Mouse (Mus musculus) lung, embryonic 14.5 days (tissue): ENCODE data around the gene Mapkapk2. TPM values are rescaled to one million over a fixed set of nuclear protein-coding genes. Genes with fewer than 3 reads are reported as not detected.

Source experiments
- ATAC-seq: fragments of 200-750 bp; cut with Nextera tagmentation; 2 replicates; pipeline ENCODE4 v1.8.0; 2017; ENCODE audit warnings: mild to moderate bottlenecking, moderate TSS enrichment, moderate library complexity; ENCODE audit not compliant: insufficient read depth
- DNase-seq: peaks from one replicate; pipeline ENCODE4 v3.0.0-alpha.2; 2015
- H3K27ac ChIP-seq: fragments of 300-500 bp; sonication (generic); 2 replicates; pipeline ENCODE4 v1.5.1; 2014; ENCODE audit warnings: low read depth, mild to moderate bottlenecking, moderate library complexity
- H3K27me3 ChIP-seq: fragments of 300-500 bp; sonication (generic); 2 replicates; pipeline ENCODE4 v1.6.1; 2014; ENCODE audit warnings: low read length, control low read depth; ENCODE audit not compliant: insufficient read depth
- H3K36me3 ChIP-seq: fragments of 300-500 bp; sonication (generic); 2 replicates; pipeline ENCODE4 v1.6.1; 2014; ENCODE audit warnings: control low read depth; ENCODE audit not compliant: insufficient read depth
- H3K4me1 ChIP-seq: fragments of 300-500 bp; sonication (generic); 2 replicates; pipeline ENCODE4 v1.6.1; 2014; ENCODE audit warnings: antibody characterized with exemption, control low read depth; ENCODE audit not compliant: insufficient read depth
- H3K4me2 ChIP-seq: fragments of 300-500 bp; sonication (generic); 2 replicates; pipeline ENCODE4 v1.6.1; 2014; ENCODE audit warnings: mild to moderate bottlenecking
- H3K4me3 ChIP-seq: fragments of 300-500 bp; sonication (generic); 2 replicates; pipeline ENCODE4 v1.5.1; 2014; ENCODE audit warnings: low read depth, low read length
- H3K9ac ChIP-seq: fragments of 300-500 bp; sonication (generic); 2 replicates; pipeline ENCODE4 v1.6.1; 2014
- H3K9me3 ChIP-seq: fragments of 300-500 bp; sonication (generic); 2 replicates; pipeline ENCODE4 v1.6.1; 2016; ENCODE audit warnings: low read depth, low read length, control low read depth
- CTCF ChIP-seq: IDR thresholded peaks from 2 replicates; pipeline ENCODE4 v1.5.1; 2016; ENCODE audit warnings: antibody characterized with exemption, low read depth
- WGBS: fragments of 180-500 bp; shearing (Covaris S2); extraction: QIAGEN DNeasy Blood & Tissue Kit; methylation state at CpG from one replicate; pipeline ENCODE4 v1.1.7; 2014; 5-methylcytosine and 5-hydroxymethylcytosine counted together
- polyA plus RNA-seq: library from polyadenylated mRNA; unstranded; fragments of >200 nt; fragmentation: Nextera tagmentation; extraction: Ambion mirVana; gene quantifications from 2 replicates; pipeline ENCODE4 v1.2.1, GENCODE M21; 2014

Mapkapk2 gene
- polyA plus RNA-seq, 1 experiment from 2014 or later = 72.3 TPM

DNA sequence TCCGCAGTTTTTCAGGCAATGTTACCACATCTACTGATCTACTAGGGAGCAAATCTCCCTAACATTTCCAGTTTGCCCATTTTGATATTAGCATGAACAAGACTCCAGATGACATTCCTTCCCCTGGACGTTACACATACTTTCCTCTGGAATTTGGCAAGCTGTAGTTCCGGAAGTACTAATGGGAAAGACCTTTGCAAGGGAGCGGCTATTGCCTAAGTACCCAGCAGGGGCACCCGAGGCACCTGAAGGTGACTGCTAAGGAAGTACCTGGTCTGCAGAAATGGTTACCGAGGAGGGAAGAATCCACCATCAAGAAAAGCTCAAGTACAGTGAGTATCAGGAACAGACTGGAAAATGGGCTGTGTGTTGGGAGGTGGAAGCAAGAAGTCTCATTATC lies 14.9 kb upstream of the Mapkapk2 start:
- peak; percentile 82 for DNase-seq
- TF ChIP-seq CTCF = peak; percentile 56
- Histone ChIP-seq H3K4me2 (no peak overlapping the region), H3K27me3 (no peaks in the 10 kb centered on the region), H3K36me3 (no peaks in the 10 kb centered on the region), H3K9ac (no peak overlapping the region), H3K4me1 (no peaks in the 10 kb centered on the region), H3K27ac (no peak overlapping the region), H3K4me3 (no peak overlapping the region), H3K9me3 (no peaks in the 10 kb centered on the region)
- peak; percentile 47 for ATAC-seq
- 27% methylated on average over 6 of the region's 6 CpGs for WGBS

DNA sequence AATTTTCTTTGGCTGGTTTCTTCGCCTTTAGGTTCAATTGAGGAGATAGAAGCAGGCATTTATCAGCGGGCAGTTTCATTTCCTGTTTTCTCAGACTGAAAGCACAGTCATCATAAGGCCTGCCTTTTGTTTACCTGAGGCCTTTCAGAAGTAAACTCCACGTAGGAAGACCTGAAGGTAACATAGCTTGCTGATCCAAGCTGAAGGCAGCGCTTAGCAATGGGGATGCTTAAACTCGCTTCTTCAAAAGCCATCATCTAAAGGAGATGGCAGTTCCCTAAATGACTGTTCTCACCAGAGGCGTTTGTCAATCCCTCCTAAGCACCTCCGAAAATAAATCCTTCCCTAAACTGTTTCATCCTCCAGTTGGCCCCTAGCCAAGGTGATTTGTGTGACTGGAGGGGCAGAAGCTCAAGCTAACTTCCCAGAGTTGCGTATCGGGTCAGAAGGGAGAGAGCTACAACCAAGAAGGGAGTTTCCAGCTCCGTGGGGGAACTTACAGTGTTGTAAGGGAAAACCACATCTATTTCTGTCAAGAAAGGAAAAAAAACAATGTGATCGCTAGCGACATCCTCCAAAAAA lies 13.0 kb upstream of the Mapkapk2 start:
- ATAC-seq = no peak
- Histone ChIP-seq H3K9me3 (no peaks in the 10 kb centered on the region; the same call in 1 of the 2 replicates), H3K4me2 (no peak overlapping the region), H3K36me3 (no peaks in the 10 kb centered on the region), H3K27me3 (no peaks in the 10 kb centered on the region), H3K27ac (0 out of 2 replicates have a peak overlapping the region, but pooled peaks have one; percentile 33), H3K9ac (no peak overlapping the region), H3K4me3 (no peak overlapping the region), H3K4me1 (no peaks in the 10 kb centered on the region)
- peak; percentile 37 for DNase-seq
- 58% methylated on average over 12 of the region's 12 CpGs for WGBS
- TF ChIP-seq CTCF = no peak

GRCm38 (mm10) chr1:131107575-131108308 lies 10.1 kb upstream of the Mapkapk2 start:
- no peaks in the 10 kb centered on the region; the same call in 1 of the 2 replicates for H3K9me3 ChIP-seq
- DNase-seq (peak; percentile 78), ATAC-seq (peak; percentile 93)
- H3K27ac ChIP-seq = peak overlapping the region; percentile 87
- no peak overlapping the region for H3K4me2 ChIP-seq
- H3K9ac ChIP-seq = no peak overlapping the region
- no peak for TF ChIP-seq CTCF
- no peak overlapping the region for H3K4me3 ChIP-seq
- H3K4me1 ChIP-seq = no peaks in the 10 kb centered on the region
- no peaks in the 10 kb centered on the region for H3K27me3 ChIP-seq
- 34% methylated on average over 10 of the region's 10 CpGs for WGBS
- H3K36me3 ChIP-seq = no peaks in the 10 kb centered on the region

DNA sequence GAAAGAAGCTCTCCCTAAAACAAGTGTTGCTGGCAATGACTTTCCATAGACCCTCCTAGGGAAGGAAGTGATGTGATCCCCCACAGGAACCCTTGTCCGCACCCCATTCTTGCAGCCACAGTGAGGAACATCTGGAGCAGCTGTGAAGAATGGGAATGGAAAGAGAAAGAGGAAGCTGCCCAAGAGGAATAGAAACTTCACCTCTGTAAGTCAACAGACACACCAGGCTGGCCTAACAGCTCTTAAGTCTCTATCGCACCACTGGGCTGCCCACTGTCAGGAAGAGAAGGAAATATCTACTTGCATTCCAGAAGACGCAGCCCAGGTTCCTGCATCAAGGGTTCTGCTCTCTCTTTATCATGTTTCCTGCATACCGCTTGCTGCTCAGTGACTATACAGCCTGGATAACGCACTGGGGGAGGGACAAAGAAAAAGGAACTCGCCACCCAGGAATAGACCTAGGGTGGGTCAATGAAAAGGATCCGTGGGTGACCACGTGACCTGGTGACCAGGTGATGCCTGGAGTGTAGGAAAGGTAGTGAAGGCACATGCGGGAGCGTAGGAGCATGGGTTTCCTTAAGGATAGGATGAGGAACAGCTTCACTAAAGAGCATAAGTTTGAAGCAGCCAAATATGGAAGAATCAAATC lies 6.3 kb upstream of the Mapkapk2 start:
- Histone ChIP-seq H3K4me3 (no peak overlapping the region), H3K27me3 (no peaks in the 10 kb centered on the region), H3K36me3 (no peaks in the 10 kb centered on the region), H3K9ac (no peak overlapping the region), H3K4me1 (no peaks in the 10 kb centered on the region), H3K9me3 (no peaks in the 10 kb centered on the region; the same call in 1 of the 2 replicates), H3K4me2 (no peak overlapping the region), H3K27ac (no peak overlapping the region)
- WGBS = 67% methylated on average over 10 of the region's 10 CpGs
- ATAC-seq = no peak
- no peak for TF ChIP-seq CTCF
- no peak for DNase-seq

DNA sequence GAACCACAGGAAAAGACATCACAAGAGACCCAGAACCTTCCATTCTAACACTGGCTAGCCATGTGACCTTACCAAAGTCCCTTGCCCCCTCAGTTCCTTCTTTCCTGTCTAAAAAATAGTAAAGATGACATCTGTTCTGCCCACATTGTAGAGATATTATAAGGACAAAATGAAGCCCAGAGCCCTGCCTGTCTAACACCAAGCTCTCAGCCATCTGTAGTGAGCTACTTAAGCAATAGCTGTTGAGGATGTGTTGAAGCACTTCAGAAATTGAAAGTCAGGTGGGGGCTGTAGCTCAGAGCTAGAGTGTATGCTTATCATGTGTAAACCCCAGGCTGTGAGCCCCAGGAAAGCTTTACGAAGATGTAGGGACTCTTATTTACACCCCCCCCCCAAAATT lies 3.2 kb upstream of the Mapkapk2 start:
- WGBS = 61% methylated on average over 1 of the region's 1 CpGs
- no peaks in the 10 kb centered on the region for H3K36me3 ChIP-seq
- no peaks in the 10 kb centered on the region; the same call in 1 of the 2 replicates for H3K4me1 ChIP-seq
- H3K9me3 ChIP-seq = no peaks in the 10 kb centered on the region
- no peak for DNase-seq
- no peak for TF ChIP-seq CTCF
- H3K27me3 ChIP-seq = no peaks in the 10 kb centered on the region
- no peak overlapping the region for H3K27ac ChIP-seq
- no peak overlapping the region for H3K4me2 ChIP-seq
- no peak overlapping the region for H3K4me3 ChIP-seq
- H3K9ac ChIP-seq = no peak overlapping the region
- no peak for ATAC-seq

DNA sequence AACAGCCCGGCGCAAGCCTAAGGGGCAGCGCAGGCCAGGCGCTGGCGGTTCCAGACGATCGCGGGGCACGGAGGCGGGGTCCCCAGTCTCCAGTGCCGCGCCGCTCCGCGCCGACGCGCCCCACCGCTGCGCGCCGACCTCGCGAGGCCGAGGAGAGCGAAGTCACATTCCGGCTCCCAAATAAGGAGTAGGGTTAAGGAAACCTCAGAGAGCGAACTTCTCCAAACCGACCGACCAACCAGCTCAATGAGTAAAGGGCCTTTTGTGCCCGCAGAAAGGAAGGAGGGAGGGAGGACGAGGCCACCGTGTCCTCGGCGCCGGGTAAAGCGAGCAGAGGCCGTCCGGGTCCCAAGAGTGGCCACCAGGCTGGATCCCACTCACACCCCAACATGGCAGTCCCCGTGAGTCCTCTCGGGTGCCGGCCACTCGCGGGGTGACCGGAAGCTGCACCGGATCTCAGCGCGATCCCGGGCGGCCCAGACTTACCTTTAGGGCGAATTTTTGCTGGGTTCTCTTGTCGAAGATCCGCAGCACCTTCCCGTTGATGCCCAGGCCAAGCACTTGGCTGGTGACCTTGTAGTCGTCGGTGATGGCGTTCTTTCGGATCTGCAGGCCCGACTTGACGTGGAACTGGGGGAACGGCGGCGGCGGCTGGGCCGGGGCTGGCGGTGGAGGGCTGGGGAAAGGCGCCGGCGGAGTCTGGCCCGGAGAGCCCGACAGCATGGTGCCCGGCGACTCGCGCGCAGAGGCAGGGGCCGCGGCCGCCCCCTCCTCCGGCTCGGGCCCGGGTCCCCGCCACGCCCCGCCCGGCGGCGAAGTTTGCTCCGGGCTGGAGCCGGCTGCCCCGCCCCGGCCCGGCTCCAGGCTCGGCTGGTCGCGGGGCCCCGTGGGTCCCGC lies 575 bp downstream of the Mapkapk2 start:
- peak; percentile 66 for ATAC-seq
- Histone ChIP-seq H3K9ac (peak overlapping the region; percentile 91), H3K36me3 (no peaks in the 10 kb centered on the region), H3K4me1 (peaks cover 18% of the 10 kb centered on the region), H3K27ac (peak overlapping the region; percentile 95), H3K4me2 (peak overlapping the region; percentile 90), H3K4me3 (peak overlapping the region; percentile 96), H3K9me3 (no peaks in the 10 kb centered on the region), H3K27me3 (no peaks in the 10 kb centered on the region)
- no peak for TF ChIP-seq CTCF
- DNase-seq = peak; percentile 88
- under 1% methylated on average over 84 of the region's 98 CpGs for WGBS
